Mouse (Mus musculus): ENCODE data around the gene Spcs3. TPM values are rescaled to one million over a fixed set of nuclear protein-coding genes. Genes with fewer than 3 reads are reported as not detected.

Spcs3 gene
- polyA plus RNA-seq, 1 experiment from 2014 or later, result 62.5 TPM

DNA sequence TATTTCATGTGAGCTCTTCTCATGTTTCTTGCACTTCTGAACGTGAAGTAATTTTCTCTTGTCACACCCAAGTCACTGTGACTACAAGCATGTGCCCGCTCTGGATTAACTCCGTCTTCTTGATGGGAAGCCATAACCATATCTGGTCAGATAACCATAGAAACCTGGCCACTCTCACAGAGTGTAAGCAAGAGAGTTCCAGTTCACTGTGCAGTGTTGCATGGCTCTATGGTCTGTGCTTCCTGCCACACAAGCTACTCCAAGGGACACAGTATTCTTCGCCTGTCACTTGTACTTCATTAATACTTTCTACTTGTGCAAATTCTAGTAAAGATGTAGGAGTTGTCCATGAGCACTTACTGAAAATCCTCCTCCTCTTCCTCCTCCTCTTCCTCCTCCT lies 37.9 kb downstream of the Spcs3 start:
- Histone ChIP-seq H3K36me3 (ENCODE audit: control insufficient read depth, insufficient read depth) (no peaks in the 10 kb centered on the region), H3K4me2 (ENCODE audit: low read length) (no peak overlapping the region), H3K4me3 (replicated peaks; ENCODE audit: low read length) (no peak overlapping the region), H3K27ac (ENCODE audit: low read length) (no peak overlapping the region), H3K9ac (replicated peaks; ENCODE audit: low read depth, low read length) (no peak overlapping the region), H3K9me3 (ENCODE audit: control insufficient read depth, low read length) (no peaks in the 10 kb centered on the region), H3K27me3 (replicated peaks; ENCODE audit: control insufficient read depth, insufficient read depth, low read length) (0 out of 2 replicates have a peak, but pooled peaks cover 4% of the 10 kb centered on the region), H3K4me1 (replicated peaks; ENCODE audit: control insufficient read depth, insufficient read depth, low read length) (no peaks in the 10 kb centered on the region)
- 85% methylated on average over 4 of the region's 4 CpGs for WGBS
- ATAC-seq, result 0 out of 2 replicates have a peak, but pooled peaks have one; percentile 56

GRCm38 (mm10) chr8:54491057-54491690 lies 38.6 kb downstream of the Spcs3 start:
- peak; percentile 35; the same call in 1 of the 2 replicates for ATAC-seq

GRCm38 (mm10) chr8:54488437-54488836 lies 41.4 kb downstream of the Spcs3 start:
- 0 out of 2 replicates have a peak, but pooled peaks cover 4% of the 10 kb centered on the region for H3K27me3 ChIP-seq (replicated peaks; ENCODE audit: control insufficient read depth, insufficient read depth, low read length)
- H3K9ac ChIP-seq (replicated peaks; ENCODE audit: low read depth, low read length), result no peak overlapping the region
- H3K4me2 ChIP-seq (ENCODE audit: low read length), result no peak overlapping the region
- H3K9me3 ChIP-seq (ENCODE audit: control insufficient read depth, low read length), result no peaks in the 10 kb centered on the region
- no peak overlapping the region for H3K27ac ChIP-seq (ENCODE audit: low read length)
- H3K4me1 ChIP-seq (replicated peaks; ENCODE audit: control insufficient read depth, insufficient read depth, low read length), result no peaks in the 10 kb centered on the region
- H3K36me3 ChIP-seq (ENCODE audit: control insufficient read depth, insufficient read depth), result no peaks in the 10 kb centered on the region
- H3K4me3 ChIP-seq (replicated peaks; ENCODE audit: low read length), result no peak overlapping the region
- no peak for ATAC-seq
- 66% methylated on average over 4 of the region's 4 CpGs for WGBS

More at GRCm38 (mm10) chr8:54491057-54491690, 38.6 kb downstream of the Spcs3 start:
- Histone ChIP-seq H3K9me3 (ENCODE audit: control insufficient read depth, low read length) (no peaks in the 10 kb centered on the region), H3K9ac (replicated peaks; ENCODE audit: low read depth, low read length) (no peak overlapping the region), H3K4me1 (replicated peaks; ENCODE audit: control insufficient read depth, insufficient read depth, low read length) (no peaks in the 10 kb centered on the region), H3K4me3 (replicated peaks; ENCODE audit: low read length) (no peak overlapping the region), H3K27ac (ENCODE audit: low read length) (no peak overlapping the region), H3K4me2 (ENCODE audit: low read length) (no peak overlapping the region), H3K36me3 (ENCODE audit: control insufficient read depth, insufficient read depth) (no peaks in the 10 kb centered on the region), H3K27me3 (replicated peaks; ENCODE audit: control insufficient read depth, insufficient read depth, low read length) (0 out of 2 replicates have a peak, but pooled peaks cover 4% of the 10 kb centered on the region)
- 21% methylated on average over 6 of the region's 6 CpGs for WGBS

DNA sequence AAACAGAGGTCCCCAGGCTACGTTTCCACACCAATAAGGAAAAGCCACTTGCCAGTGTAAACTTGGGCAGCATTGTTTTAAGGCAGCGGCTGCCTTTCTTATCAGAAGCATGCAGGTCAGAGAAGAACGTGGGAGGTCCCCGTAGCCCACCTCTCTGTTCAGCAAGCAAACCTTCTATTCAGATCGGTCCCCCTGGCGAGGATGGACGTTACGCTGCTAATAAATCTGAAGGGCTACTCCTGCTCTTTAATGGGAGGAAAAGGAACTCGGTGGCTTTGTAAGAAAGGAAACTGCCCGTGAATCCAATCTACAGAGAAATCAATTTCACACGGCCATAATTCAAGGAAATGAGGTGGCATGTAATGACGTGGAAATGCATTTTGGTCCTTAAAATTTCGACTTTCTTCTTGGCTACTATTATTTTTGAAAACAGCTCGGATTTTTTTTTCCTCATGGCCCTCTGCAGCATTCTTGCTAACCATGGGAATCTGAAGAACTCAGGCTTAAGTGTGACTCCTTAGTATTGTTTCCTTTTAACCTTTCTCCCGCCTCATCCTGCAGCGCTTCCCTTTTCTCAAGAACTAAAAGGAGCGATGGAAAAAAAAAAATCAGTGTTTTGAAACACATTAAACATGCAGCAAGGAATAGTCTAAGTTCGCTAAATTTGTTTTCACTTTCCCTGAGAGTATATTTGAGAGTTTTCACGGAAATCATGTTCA lies 43.1 kb downstream of the Spcs3 start:
- H3K4me2 ChIP-seq (ENCODE audit: low read length), result no peak overlapping the region
- H3K27ac ChIP-seq (ENCODE audit: low read length), result no peak overlapping the region
- H3K4me1 ChIP-seq (replicated peaks; ENCODE audit: control insufficient read depth, insufficient read depth, low read length), result no peaks in the 10 kb centered on the region
- H3K9ac ChIP-seq (replicated peaks; ENCODE audit: low read depth, low read length), result no peak overlapping the region
- no peak for ATAC-seq
- 36% methylated on average over 19 of the region's 19 CpGs for WGBS
- H3K9me3 ChIP-seq (ENCODE audit: control insufficient read depth, low read length), result no peaks in the 10 kb centered on the region
- no peak overlapping the region for H3K4me3 ChIP-seq (replicated peaks; ENCODE audit: low read length)
- H3K36me3 ChIP-seq (ENCODE audit: control insufficient read depth, insufficient read depth), result no peaks in the 10 kb centered on the region
- 0 out of 2 replicates have a peak, but pooled peaks cover 2% of the 10 kb centered on the region for H3K27me3 ChIP-seq (replicated peaks; ENCODE audit: control insufficient read depth, insufficient read depth, low read length)

Other genes starting within 250 kb of the Spcs3 start
- 4.0 and 6.3 TPM in 2 replicates for gene Asb5, start 418 bp downstream of the Spcs3 start, polyA plus RNA-seq (2015; fragmentation: Nextera tagmentation; extraction: Ambion mirVana)
- 0.20 TPM in 1 of 2 replicates, not detected in the other for gene Spata4, start 70.8 kb upstream of the Spcs3 start, polyA plus RNA-seq (2015; fragmentation: Nextera tagmentation; extraction: Ambion mirVana)